Mouse (Mus musculus): ENCODE measurements around the gene Col5a1. TPM values are rescaled to one million over a fixed set of nuclear protein-coding genes. Genes with fewer than 3 reads are reported as not detected.

The Col5a1 gene
- polyA plus RNA-seq, 1 experiment from 2014 or later = 83.2 TPM

GRCm38 (mm10) chr2:27917177-27917576 lies 31.0 kb downstream of the Col5a1 start:
- no peak for DNase-seq
- TF ChIP-seq CTCF (IDR thresholded peaks at IDR 0.05; ENCODE audit: low read depth) = no peak
- Histone ChIP-seq H3K27ac (ENCODE audit: low read depth) (no peak overlapping the region), H3K9ac (no peak overlapping the region), H3K4me1 (ENCODE audit: insufficient read depth) (no peaks in the 10 kb centered on the region; the same call in 1 of the 2 replicates), H3K4me3 (ENCODE audit: low read depth, low read length) (no peak overlapping the region), H3K4me2 (no peak overlapping the region), H3K9me3 (ENCODE audit: low read depth, low read length) (no peaks in the 10 kb centered on the region), H3K27me3 (ENCODE audit: insufficient read depth, low read length) (no peaks in the 10 kb centered on the region), H3K36me3 (ENCODE audit: insufficient read depth) (no peaks in the 10 kb centered on the region)
- ATAC-seq (ENCODE audit: insufficient read depth) = no peak
- 95% methylated on average over 3 of the region's 3 CpGs for WGBS

GRCm38 (mm10) chr2:27918106-27918505 lies 31.9 kb downstream of the Col5a1 start:
- DNase-seq (no peak), ATAC-seq (ENCODE audit: insufficient read depth) (no peak)
- Histone ChIP-seq H3K4me2 (no peak overlapping the region), H3K27me3 (ENCODE audit: insufficient read depth, low read length) (no peaks in the 10 kb centered on the region), H3K9ac (no peak overlapping the region), H3K36me3 (ENCODE audit: insufficient read depth) (0 out of 2 replicates have a peak, but pooled peaks cover under 1% of the 10 kb centered on the region), H3K27ac (ENCODE audit: low read depth) (no peak overlapping the region), H3K4me1 (ENCODE audit: insufficient read depth) (no peaks in the 10 kb centered on the region; the same call in 1 of the 2 replicates), H3K9me3 (ENCODE audit: low read depth, low read length) (no peaks in the 10 kb centered on the region), H3K4me3 (ENCODE audit: low read depth, low read length) (no peak overlapping the region)
- 72% methylated on average over 7 of the region's 7 CpGs for WGBS
- no peak for TF ChIP-seq CTCF (IDR thresholded peaks at IDR 0.05; ENCODE audit: low read depth)

GRCm38 (mm10) chr2:27919309-27919850 lies 33.2 kb downstream of the Col5a1 start:
- no peaks in the 10 kb centered on the region for H3K9me3 ChIP-seq (ENCODE audit: low read depth, low read length)

DNA sequence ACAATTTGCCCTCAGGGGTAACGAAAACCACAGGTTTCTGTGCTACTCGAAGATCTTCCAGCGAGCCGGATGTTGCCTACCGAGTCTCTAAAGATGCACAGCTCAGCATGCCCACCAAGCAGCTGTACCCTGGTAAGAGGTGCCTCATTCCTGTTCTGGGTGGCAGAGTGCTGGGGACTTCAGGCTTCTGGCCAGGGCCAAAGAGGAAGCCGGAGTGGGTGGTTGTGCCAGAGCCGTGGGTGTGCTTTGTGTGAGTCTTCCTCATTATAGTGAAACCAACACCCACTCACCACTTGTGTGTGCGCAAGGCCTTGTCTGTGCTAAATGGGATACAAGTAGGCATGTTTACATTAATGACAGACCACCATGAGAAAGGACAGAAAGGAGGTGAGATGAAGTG lies 35.8 kb downstream of the Col5a1 start:
- no peak for TF ChIP-seq CTCF (IDR thresholded peaks at IDR 0.05; ENCODE audit: low read depth)
- 91% methylated on average over 8 of the region's 8 CpGs for WGBS

More at GRCm38 (mm10) chr2:27919309-27919850, 33.2 kb downstream of the Col5a1 start:
- no peak for TF ChIP-seq CTCF (IDR thresholded peaks at IDR 0.05; ENCODE audit: low read depth)
- WGBS = 83% methylated on average over 6 of the region's 6 CpGs
- no peak overlapping the region for H3K4me2 ChIP-seq
- no peak for ATAC-seq (ENCODE audit: insufficient read depth)
- H3K36me3 ChIP-seq (ENCODE audit: insufficient read depth) = 0 out of 2 replicates have a peak, but pooled peaks cover 4% of the 10 kb centered on the region
- DNase-seq = no peak
- H3K27ac ChIP-seq (ENCODE audit: low read depth) = no peak overlapping the region
- no peak overlapping the region for H3K9ac ChIP-seq
- no peaks in the 10 kb centered on the region for H3K27me3 ChIP-seq (ENCODE audit: insufficient read depth, low read length)
- no peak overlapping the region for H3K4me3 ChIP-seq (ENCODE audit: low read depth, low read length)
- no peaks in the 10 kb centered on the region; the same call in 1 of the 2 replicates for H3K4me1 ChIP-seq (ENCODE audit: insufficient read depth)

DNA sequence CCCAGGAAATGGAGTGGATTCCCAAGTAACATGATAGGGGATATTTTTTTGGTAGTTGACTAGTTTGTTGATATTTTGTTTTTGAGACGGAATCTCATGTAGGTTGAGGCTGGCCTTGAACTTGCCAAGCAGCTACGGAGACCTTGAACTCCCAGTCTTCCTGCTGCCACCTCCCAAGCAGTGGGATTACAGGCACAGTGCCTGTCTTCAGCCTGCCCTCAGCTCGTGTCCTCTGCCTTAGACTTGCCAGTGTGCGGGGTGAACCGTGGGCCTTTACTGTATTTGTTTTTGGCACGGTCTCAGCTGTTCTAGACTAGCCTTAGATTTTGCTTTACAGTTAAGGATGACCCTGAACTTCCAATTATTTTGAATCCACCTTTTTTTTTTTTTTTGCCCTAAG lies 37.5 kb downstream of the Col5a1 start:
- H3K36me3 ChIP-seq (ENCODE audit: insufficient read depth) = peaks cover 17% of the 10 kb centered on the region; the same call in 1 of the 2 replicates
- 80% methylated on average over 6 of the region's 6 CpGs for WGBS
- H3K4me2 ChIP-seq = no peak overlapping the region
- no peak overlapping the region for H3K4me3 ChIP-seq (ENCODE audit: low read depth, low read length)
- H3K9me3 ChIP-seq (ENCODE audit: low read depth, low read length) = no peaks in the 10 kb centered on the region
- H3K27ac ChIP-seq (ENCODE audit: low read depth) = no peak overlapping the region
- no peaks in the 10 kb centered on the region for H3K27me3 ChIP-seq (ENCODE audit: insufficient read depth, low read length)
- no peak for DNase-seq
- ATAC-seq (ENCODE audit: insufficient read depth) = no peak
- no peaks in the 10 kb centered on the region for H3K4me1 ChIP-seq (ENCODE audit: insufficient read depth)
- no peak overlapping the region for H3K9ac ChIP-seq
- no peak for TF ChIP-seq CTCF (IDR thresholded peaks at IDR 0.05; ENCODE audit: low read depth)

More for the DNA sequence above, 35.8 kb downstream of the Col5a1 start:
- H3K9me3 ChIP-seq (ENCODE audit: low read depth, low read length) = no peaks in the 10 kb centered on the region
- DNase-seq (no peak), ATAC-seq (ENCODE audit: insufficient read depth) (no peak)
- no peak overlapping the region for H3K4me2 ChIP-seq
- no peaks in the 10 kb centered on the region for H3K27me3 ChIP-seq (ENCODE audit: insufficient read depth, low read length)
- no peak overlapping the region for H3K4me3 ChIP-seq (ENCODE audit: low read depth, low read length)
- H3K9ac ChIP-seq = no peak overlapping the region
- 0 out of 2 replicates have a peak, but pooled peaks cover 7% of the 10 kb centered on the region for H3K36me3 ChIP-seq (ENCODE audit: insufficient read depth)
- H3K27ac ChIP-seq (ENCODE audit: low read depth) = no peak overlapping the region
- H3K4me1 ChIP-seq (ENCODE audit: insufficient read depth) = no peaks in the 10 kb centered on the region

- H3K27ac ChIP-seq (ENCODE audit: low read depth) = no peak overlapping the region
- WGBS = 80% methylated on average over 3 of the region's 3 CpGs
- H3K9me3 ChIP-seq (ENCODE audit: low read depth, low read length) = no peaks in the 10 kb centered on the region
- H3K4me2 ChIP-seq = no peak overlapping the region
- ATAC-seq (ENCODE audit: insufficient read depth) (no peak), DNase-seq (no peak)
- no peak overlapping the region for H3K4me3 ChIP-seq (ENCODE audit: low read depth, low read length)
- no peak overlapping the region for H3K9ac ChIP-seq
- peaks cover 22% of the 10 kb centered on the region; the same call in 1 of the 2 replicates for H3K36me3 ChIP-seq (ENCODE audit: insufficient read depth)
- no peaks in the 10 kb centered on the region for H3K27me3 ChIP-seq (ENCODE audit: insufficient read depth, low read length)
- TF ChIP-seq CTCF (IDR thresholded peaks at IDR 0.05; ENCODE audit: low read depth) = no peak
- no peaks in the 10 kb centered on the region for H3K4me1 ChIP-seq (ENCODE audit: insufficient read depth)
These were observed 38.2 kb downstream of the Col5a1 start for GRCm38 (mm10) chr2:27924463-27924862.

- no peaks in the 10 kb centered on the region for H3K27me3 ChIP-seq (ENCODE audit: insufficient read depth, low read length)
- WGBS = 46% methylated on average over 7 of the region's 7 CpGs
- H3K36me3 ChIP-seq (ENCODE audit: insufficient read depth) = peaks cover 38% of the 10 kb centered on the region; the same call in 1 of the 2 replicates
- no peaks in the 10 kb centered on the region for H3K9me3 ChIP-seq (ENCODE audit: low read depth, low read length)
- peaks cover 8% of the 10 kb centered on the region for H3K4me1 ChIP-seq (ENCODE audit: insufficient read depth)
- H3K4me2 ChIP-seq = no peak overlapping the region
- TF ChIP-seq CTCF (IDR thresholded peaks at IDR 0.05; ENCODE audit: low read depth) = peak; percentile 82
- H3K4me3 ChIP-seq (ENCODE audit: low read depth, low read length) = no peak overlapping the region
- DNase-seq (peak; percentile 82), ATAC-seq (ENCODE audit: insufficient read depth) (no peak)
- H3K27ac ChIP-seq (ENCODE audit: low read depth) = no peak overlapping the region
- H3K9ac ChIP-seq = no peak overlapping the region
These were observed 40.4 kb downstream of the Col5a1 start for GRCm38 (mm10) chr2:27926478-27927165.
